Mouse (Mus musculus): ENCODE results near the gene AA467197.

DNA sequence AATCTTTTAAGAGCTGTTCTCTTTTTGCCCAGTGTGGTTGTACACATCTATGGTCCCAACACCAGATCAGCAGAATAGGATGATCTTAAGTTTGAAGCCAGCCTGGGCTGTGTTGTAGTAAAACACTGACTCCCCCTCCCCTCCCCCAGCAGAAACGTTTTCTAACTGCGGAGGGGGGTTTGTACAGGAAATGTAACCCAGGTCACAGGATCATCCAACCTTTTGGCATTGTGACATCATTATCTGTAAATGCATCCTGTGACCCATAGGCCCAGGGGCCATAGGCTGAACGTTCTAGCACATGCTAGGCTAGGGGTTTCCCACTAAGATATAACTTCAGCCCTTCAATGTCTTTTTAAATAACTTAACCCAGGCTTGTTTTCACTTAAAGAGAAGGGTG lies at the start of gene AA467197:
- TF ChIP-seq EP300 (IDR thresholded peaks at IDR 0.05; ENCODE audit: low read depth), result no peak
- TF ChIP-seq CTCF (IDR thresholded peaks at IDR 0.05; ENCODE audit: low read depth), result no peak

Measured in heart, postnatal 0 days (tissue).